Mouse (Mus musculus): ENCODE data around the gene RPS10-NUDT3. TPM values are rescaled to one million over a fixed set of nuclear protein-coding genes. Genes with fewer than 3 reads are reported as not detected.

The RPS10-NUDT3 gene
- polyA plus RNA-seq (2015; fragmentation: Nextera tagmentation; extraction: Ambion mirVana) = not detected in 2 replicates

DNA sequence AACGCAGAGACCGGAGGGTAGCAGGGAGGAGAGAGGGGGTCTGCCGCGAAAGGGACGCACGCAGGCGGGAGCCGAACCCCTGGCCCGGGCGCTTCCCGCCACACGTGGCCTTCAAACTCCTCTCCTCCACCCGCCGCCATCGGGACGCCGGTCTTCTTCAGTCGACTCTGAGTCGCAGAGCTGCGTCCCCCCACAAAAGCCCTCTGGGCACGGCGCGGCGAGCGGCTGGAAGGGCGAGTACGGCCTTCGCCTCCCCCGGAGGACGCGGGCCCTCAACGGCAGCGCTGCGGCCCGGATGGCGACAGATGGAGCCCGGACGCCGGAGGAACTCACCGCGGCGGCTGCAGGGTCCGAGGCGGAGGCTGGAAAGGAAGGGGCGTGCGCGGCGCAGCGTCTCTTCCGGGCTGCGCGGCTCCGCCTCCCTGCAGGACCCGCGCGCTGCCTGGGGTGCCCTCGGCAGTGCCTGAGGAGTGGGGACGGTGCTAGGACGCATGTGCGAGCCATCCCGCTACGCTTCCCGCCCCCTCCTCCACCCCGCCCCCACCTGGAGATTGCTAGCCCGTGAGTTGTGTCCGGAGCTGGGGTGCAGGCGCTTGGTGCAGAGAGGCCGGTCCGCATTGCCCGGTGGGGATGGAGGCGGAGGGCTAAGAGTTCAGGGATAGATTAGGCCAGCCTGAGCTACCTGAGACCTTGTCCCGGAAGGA lies at the start of gene RPS10-NUDT3:
TSS of gene RPS10-NUDT3 (minus strand) at position 352 of the 704 bp plus-strand sequence.
- Histone ChIP-seq H3K9me3 (ENCODE audit: low read length) (no peaks in the 10 kb centered on the region), H3K4me3 (ENCODE audit: low read depth, low read length) (peak within 1 kb of the TSS; percentile 85), H3K27me3 (ENCODE audit: insufficient read depth, low read length) (no peaks in the 10 kb centered on the region), H3K36me3 (replicated peaks; ENCODE audit: insufficient read depth, low read length) (peaks cover 38% of the 10 kb centered on the region), H3K9ac (replicated peaks) (peak within 1 kb of the TSS; percentile 88), H3K4me2 (ENCODE audit: low read depth, low read length) (peak within 1 kb of the TSS; percentile 89), H3K4me1 (ENCODE audit: insufficient read depth) (peaks cover 19% of the 10 kb centered on the region), H3K27ac (ENCODE audit: low read depth) (peak within 1 kb of the TSS; percentile 86)
- WGBS (ENCODE audit: insufficient replicate concordance) = 1% methylated on average over 66 of the region's 72 CpGs
- peak; percentile 97 for ATAC-seq
- peak; percentile 94 for DNase-seq
- TF ChIP-seq EP300 (IDR thresholded peaks at IDR 0.05; ENCODE audit: low read depth) = no peak
- TF ChIP-seq CTCF (IDR thresholded peaks at IDR 0.05; ENCODE audit: low read depth) = no peak

DNA sequence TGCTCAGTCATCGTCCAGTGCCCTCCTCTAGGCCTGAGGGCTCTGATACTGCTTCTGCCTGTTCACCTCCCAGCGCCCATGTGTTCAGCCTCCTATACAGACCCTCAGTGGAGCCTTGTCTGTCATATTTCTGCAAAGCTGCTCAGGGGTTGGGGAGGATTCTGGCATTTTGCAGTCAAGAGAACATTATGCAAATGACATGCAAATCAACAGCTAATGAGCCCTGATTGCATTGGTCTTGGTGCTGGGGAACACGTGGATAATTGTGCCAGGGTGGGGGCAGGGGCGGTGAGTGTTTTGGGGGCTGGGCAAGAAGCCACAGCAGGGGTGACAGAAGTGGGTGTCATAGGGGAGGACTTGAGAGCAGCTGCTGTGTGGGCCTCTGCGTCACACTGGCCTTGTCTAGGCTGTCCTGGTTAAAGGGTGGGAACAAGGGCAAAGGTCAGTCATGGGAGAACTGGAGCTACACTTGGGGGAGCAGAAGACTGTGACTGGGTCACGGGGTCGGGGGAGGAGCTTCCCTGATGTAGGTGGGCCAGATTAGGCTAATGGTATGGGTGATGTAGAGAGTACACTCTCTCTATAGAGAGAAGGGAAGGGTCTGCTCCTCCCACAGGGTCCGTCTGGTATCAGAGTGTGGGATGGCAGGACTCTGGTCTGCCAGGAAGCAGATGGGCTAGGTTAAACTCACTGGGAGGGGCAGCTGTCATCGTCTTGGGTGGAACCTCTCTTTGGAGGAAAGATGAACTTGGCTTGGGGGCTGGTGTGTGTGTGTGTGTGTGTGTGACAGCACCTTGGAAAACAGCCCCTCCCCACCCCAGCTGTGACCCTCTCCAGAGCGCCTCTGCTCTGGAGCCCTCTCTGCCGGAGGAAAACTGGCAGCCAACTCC lies 44.1 kb upstream of the RPS10-NUDT3 start:
- no peaks in the 10 kb centered on the region for H3K9me3 ChIP-seq (ENCODE audit: low read length)
- no peak overlapping the region for H3K9ac ChIP-seq (replicated peaks)
- WGBS (ENCODE audit: insufficient replicate concordance) = 53% methylated on average over 11 of the region's 11 CpGs
- H3K36me3 ChIP-seq (replicated peaks; ENCODE audit: insufficient read depth, low read length) = no peaks in the 10 kb centered on the region
- no peak overlapping the region for H3K4me2 ChIP-seq (ENCODE audit: low read depth, low read length)
- H3K4me1 ChIP-seq (ENCODE audit: insufficient read depth) = no peaks in the 10 kb centered on the region
- TF ChIP-seq CTCF (IDR thresholded peaks at IDR 0.05; ENCODE audit: low read depth) = no peak
- TF ChIP-seq EP300 (IDR thresholded peaks at IDR 0.05; ENCODE audit: low read depth) = no peak
- DNase-seq = no peak
- ATAC-seq = peak; percentile 23; the same call in 1 of the 2 replicates
- H3K4me3 ChIP-seq (ENCODE audit: low read depth, low read length) = no peak overlapping the region
- no peak overlapping the region for H3K27ac ChIP-seq (ENCODE audit: low read depth)
- H3K27me3 ChIP-seq (ENCODE audit: insufficient read depth, low read length) = peaks cover 9% of the 10 kb centered on the region

DNA sequence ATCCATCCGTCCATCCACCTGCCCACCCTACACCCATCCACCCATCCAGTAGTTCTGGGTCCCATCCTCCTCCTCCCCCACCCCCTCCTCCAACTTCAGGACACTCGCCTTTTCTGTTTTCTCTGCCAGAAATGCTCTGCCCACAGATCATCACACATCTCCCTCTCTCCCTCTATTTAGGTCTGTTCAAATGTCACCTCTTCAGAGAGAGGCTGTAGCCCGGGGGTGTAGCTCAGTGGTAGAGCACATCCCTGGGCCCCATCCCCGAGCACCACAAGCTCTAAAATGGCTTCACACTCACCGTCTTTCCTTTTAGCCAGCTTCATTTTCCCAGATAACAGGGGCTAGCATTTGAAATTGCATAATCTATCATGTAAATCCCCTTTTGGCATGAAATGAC lies 42.7 kb upstream of the RPS10-NUDT3 start:
- Histone ChIP-seq H3K36me3 (replicated peaks; ENCODE audit: insufficient read depth, low read length) (no peaks in the 10 kb centered on the region), H3K4me3 (ENCODE audit: low read depth, low read length) (no peak overlapping the region), H3K4me1 (ENCODE audit: insufficient read depth) (no peaks in the 10 kb centered on the region), H3K9ac (replicated peaks) (no peak overlapping the region), H3K27me3 (ENCODE audit: insufficient read depth, low read length) (no peaks in the 10 kb centered on the region), H3K27ac (ENCODE audit: low read depth) (no peak overlapping the region), H3K4me2 (ENCODE audit: low read depth, low read length) (no peak overlapping the region), H3K9me3 (ENCODE audit: low read length) (no peaks in the 10 kb centered on the region)
- WGBS (ENCODE audit: insufficient replicate concordance) = 73% methylated on average over 5 of the region's 5 CpGs
- TF ChIP-seq CTCF (IDR thresholded peaks at IDR 0.05; ENCODE audit: low read depth) (no peak), EP300 (IDR thresholded peaks at IDR 0.05; ENCODE audit: low read depth) (no peak)
- no peak for DNase-seq
- no peak for ATAC-seq

DNA sequence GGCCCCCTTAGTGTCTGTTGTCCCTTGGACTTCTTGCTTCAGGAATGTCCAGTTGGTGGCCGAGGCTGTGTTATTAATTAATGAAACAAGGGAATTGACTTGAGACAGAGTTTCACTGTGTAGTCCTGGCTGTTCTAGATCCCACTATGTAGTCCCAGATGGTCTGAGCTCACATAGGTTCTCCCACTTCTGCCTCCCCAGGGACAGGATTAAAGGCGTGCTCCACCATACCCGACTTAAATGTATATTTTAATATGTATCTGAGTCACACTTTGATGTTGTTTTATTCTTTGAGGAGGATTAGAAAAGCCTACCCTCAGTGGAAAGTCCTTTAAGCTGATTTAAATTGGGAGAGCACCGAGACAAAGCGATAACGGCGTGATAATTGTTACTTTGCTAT lies 41.2 kb upstream of the RPS10-NUDT3 start:
- Histone ChIP-seq H3K9me3 (ENCODE audit: low read length) (no peaks in the 10 kb centered on the region), H3K9ac (replicated peaks) (no peak overlapping the region), H3K27ac (ENCODE audit: low read depth) (no peak overlapping the region), H3K4me2 (ENCODE audit: low read depth, low read length) (no peak overlapping the region), H3K36me3 (replicated peaks; ENCODE audit: insufficient read depth, low read length) (no peaks in the 10 kb centered on the region), H3K27me3 (ENCODE audit: insufficient read depth, low read length) (no peaks in the 10 kb centered on the region), H3K4me1 (ENCODE audit: insufficient read depth) (no peaks in the 10 kb centered on the region), H3K4me3 (ENCODE audit: low read depth, low read length) (no peak overlapping the region)
- ATAC-seq (no peak), DNase-seq (no peak)
- TF ChIP-seq CTCF (IDR thresholded peaks at IDR 0.05; ENCODE audit: low read depth) = no peak
- no peak for TF ChIP-seq EP300 (IDR thresholded peaks at IDR 0.05; ENCODE audit: low read depth)
- 72% methylated on average over 7 of the region's 7 CpGs for WGBS (ENCODE audit: insufficient replicate concordance)

DNA sequence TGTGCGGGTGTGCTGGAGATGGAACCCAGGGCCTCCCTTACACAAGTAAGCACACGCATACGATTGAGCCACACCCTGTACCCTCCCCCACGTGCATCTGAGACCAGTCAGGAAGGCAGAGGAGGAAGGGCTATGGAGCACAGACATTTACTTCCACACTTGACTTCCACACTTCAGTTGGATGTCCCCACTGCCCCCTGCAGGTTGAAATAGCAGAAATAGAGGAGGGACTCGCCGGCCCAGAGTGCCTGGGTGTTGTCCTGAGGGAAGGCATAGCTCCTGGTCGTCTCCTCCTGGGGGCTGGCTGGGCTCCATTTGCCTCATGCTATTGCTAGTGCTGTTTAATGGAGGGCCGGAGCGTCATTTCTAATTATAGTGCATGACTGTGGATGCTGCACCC lies 40.4 kb upstream of the RPS10-NUDT3 start:
- H3K4me2 ChIP-seq (ENCODE audit: low read depth, low read length) = no peak overlapping the region
- H3K4me3 ChIP-seq (ENCODE audit: low read depth, low read length) = no peak overlapping the region
- ATAC-seq = no peak
- H3K27ac ChIP-seq (ENCODE audit: low read depth) = no peak overlapping the region
- H3K9me3 ChIP-seq (ENCODE audit: low read length) = no peaks in the 10 kb centered on the region
- H3K27me3 ChIP-seq (ENCODE audit: insufficient read depth, low read length) = no peaks in the 10 kb centered on the region
- no peak overlapping the region for H3K9ac ChIP-seq (replicated peaks)
- no peaks in the 10 kb centered on the region for H3K36me3 ChIP-seq (replicated peaks; ENCODE audit: insufficient read depth, low read length)
- TF ChIP-seq CTCF (IDR thresholded peaks at IDR 0.05; ENCODE audit: low read depth) = peak; percentile 36
- no peak for TF ChIP-seq EP300 (IDR thresholded peaks at IDR 0.05; ENCODE audit: low read depth)
- H3K4me1 ChIP-seq (ENCODE audit: insufficient read depth) = no peaks in the 10 kb centered on the region
- 42% methylated on average over 9 of the region's 9 CpGs for WGBS (ENCODE audit: insufficient replicate concordance)
- no peak for DNase-seq

DNA sequence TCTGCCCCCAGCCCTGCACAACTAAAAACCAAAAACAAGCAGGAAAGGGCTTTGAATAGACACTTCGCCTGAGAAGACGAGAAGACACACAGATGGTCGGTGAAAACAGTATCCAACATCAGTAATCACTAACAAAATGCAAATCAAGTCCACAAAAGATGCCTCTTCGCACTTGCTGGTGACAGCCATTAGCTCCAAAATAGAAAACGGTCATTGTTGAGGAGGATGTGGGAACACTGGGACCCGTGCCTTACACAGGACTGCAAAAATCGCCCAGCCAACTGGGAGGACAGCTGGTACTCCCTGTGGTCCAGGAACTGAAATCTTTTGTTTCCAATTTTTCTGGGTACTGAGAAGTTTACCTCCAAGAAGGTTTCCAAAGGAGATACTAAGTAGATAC lies 38.9 kb upstream of the RPS10-NUDT3 start:
- no peak overlapping the region for H3K4me2 ChIP-seq (ENCODE audit: low read depth, low read length)
- no peak overlapping the region for H3K27ac ChIP-seq (ENCODE audit: low read depth)
- H3K27me3 ChIP-seq (ENCODE audit: insufficient read depth, low read length) = no peaks in the 10 kb centered on the region
- no peaks in the 10 kb centered on the region for H3K9me3 ChIP-seq (ENCODE audit: low read length)
- H3K4me1 ChIP-seq (ENCODE audit: insufficient read depth) = no peaks in the 10 kb centered on the region
- no peaks in the 10 kb centered on the region for H3K36me3 ChIP-seq (replicated peaks; ENCODE audit: insufficient read depth, low read length)
- H3K9ac ChIP-seq (replicated peaks) = no peak overlapping the region
- H3K4me3 ChIP-seq (ENCODE audit: low read depth, low read length) = no peak overlapping the region
- ATAC-seq = no peak
- TF ChIP-seq EP300 (IDR thresholded peaks at IDR 0.05; ENCODE audit: low read depth) (no peak), CTCF (IDR thresholded peaks at IDR 0.05; ENCODE audit: low read depth) (no peak)
- no peak for DNase-seq
- WGBS (ENCODE audit: insufficient replicate concordance) = 73% methylated on average over 7 of the region's 7 CpGs

Measured in liver, postnatal 0 days (tissue).